Mouse (Mus musculus) kidney, embryonic 14.5 days (tissue): Measurements from ENCODE around the gene Csnk2b. TPM values are rescaled to one million over a fixed set of nuclear protein-coding genes. Genes with fewer than 3 reads are reported as not detected.

Experiments
- ATAC-seq: fragments of 200-750 bp; cut with Nextera tagmentation; 2 replicates; pipeline ENCODE4 v1.8.0; 2017; ENCODE audit warnings: moderate number of reproducible peaks, mild to moderate bottlenecking, moderate TSS enrichment, moderate library complexity; ENCODE audit not compliant: low FRiP score, low TSS enrichment
- H3K27ac ChIP-seq: fragments of 300-500 bp; sonication (generic); 2 replicates; pipeline ENCODE4 v1.5.1; 2014; ENCODE audit warnings: low read depth, mild to moderate bottlenecking, low read length, moderate library complexity, mixed read lengths
- H3K27me3 ChIP-seq: fragments of 300-500 bp; sonication (generic); 2 replicates; pipeline ENCODE4 v1.6.1; 2014; ENCODE audit warnings: mild to moderate bottlenecking, low read length; ENCODE audit not compliant: control insufficient read depth, insufficient read depth
- H3K36me3 ChIP-seq: fragments of 300-500 bp; sonication (generic); 2 replicates; pipeline ENCODE4 v1.6.1; 2014; ENCODE audit warnings: low read length, mixed read lengths; ENCODE audit not compliant: control insufficient read depth, insufficient read depth
- H3K4me1 ChIP-seq: fragments of 300-500 bp; sonication (generic); 2 replicates; pipeline ENCODE4 v1.6.1; 2014; ENCODE audit warnings: low read length, mixed read lengths; ENCODE audit not compliant: control insufficient read depth, insufficient read depth
- H3K4me2 ChIP-seq: fragments of 300-500 bp; sonication (generic); replicated peaks from 2 replicates; pipeline ENCODE4 v1.6.1; 2014; ENCODE audit warnings: low read depth, mild to moderate bottlenecking, low read length
- H3K4me3 ChIP-seq: fragments of 300-500 bp; sonication (generic); 2 replicates; pipeline ENCODE4 v1.5.1; 2014; ENCODE audit warnings: mild to moderate bottlenecking, low read length
- H3K9ac ChIP-seq: fragments of 300-500 bp; sonication (generic); 2 replicates; pipeline ENCODE4 v1.6.1; 2014; ENCODE audit warnings: low read depth, mild to moderate bottlenecking, low read length, moderate library complexity
- H3K9me3 ChIP-seq: fragments of 300-500 bp; sonication (generic); 2 replicates; pipeline ENCODE4 v1.6.1; 2016; ENCODE audit warnings: low read length; ENCODE audit not compliant: control insufficient read depth
- WGBS: fragments of 180-500 bp; shearing (Covaris S2); extraction: QIAGEN DNeasy Blood & Tissue Kit; methylation state at CpG from one replicate; pipeline ENCODE4 v1.1.7; 2014; 5-methylcytosine and 5-hydroxymethylcytosine counted together
- polyA plus RNA-seq: library from polyadenylated mRNA; unstranded; fragments of >200 nt; fragmentation: Nextera tagmentation; extraction: Ambion mirVana; gene quantifications from 2 replicates; pipeline ENCODE4 v1.2.1, GENCODE M21; 2014

The Csnk2b gene
- polyA plus RNA-seq, 1 experiment from 2014 or later: 334 TPM

- Histone ChIP-seq H3K9me3 (no peaks in the 10 kb centered on the region), H3K27me3 (no peaks in the 10 kb centered on the region), H3K4me1 (peaks cover 15% of the 10 kb centered on the region), H3K36me3 (peaks cover 44% of the 10 kb centered on the region), H3K4me2 (no peak overlapping the region), H3K27ac (no peak overlapping the region), H3K9ac (no peak overlapping the region), H3K4me3 (no peak overlapping the region)
- no peak for ATAC-seq
- WGBS: 83% methylated on average over 14 of the region's 14 CpGs
Measured at GRCm38 (mm10) chr17:35092403-35093198, 29.3 kb downstream of the Csnk2b start.

DNA sequence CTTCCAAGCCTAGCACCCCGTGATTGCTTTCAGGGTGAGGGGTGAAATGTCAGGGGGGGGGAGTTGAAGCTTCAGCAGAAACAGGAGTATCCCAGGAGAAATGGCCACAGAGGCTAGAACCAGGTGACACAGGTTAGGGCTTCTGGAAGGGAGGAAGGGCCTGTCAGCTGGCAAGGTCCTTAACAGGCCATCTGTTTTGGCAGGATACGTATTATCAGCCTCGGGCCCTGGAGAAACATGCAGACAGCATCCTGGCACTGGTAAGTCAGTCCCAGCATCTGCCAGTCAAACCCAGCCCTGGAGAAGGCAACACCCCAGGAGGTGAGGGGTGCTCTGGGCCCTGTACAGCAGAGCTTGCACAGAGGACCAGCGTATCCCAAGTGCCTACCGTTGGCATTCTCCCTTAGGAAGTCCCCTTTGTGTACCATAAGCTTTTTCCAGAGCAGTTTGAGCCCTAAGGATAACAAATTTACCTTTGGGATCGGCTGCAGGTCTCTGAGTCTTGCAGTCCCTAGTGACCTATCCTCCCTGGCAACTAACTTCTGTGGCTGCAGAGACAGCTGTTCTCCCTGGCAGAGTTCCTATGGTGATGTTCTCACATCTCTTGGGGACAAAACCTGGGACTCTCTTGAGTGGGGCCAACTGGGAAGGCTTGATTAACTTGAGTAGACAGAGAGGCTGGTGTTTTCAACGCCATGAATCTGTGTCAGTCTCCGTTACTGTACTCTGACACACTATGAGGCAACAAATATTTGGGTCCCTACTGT, 31.5 kb downstream of the Csnk2b start:
- Histone ChIP-seq H3K27me3 (no peaks in the 10 kb centered on the region), H3K27ac (no peak overlapping the region), H3K4me2 (peak overlapping the region; percentile 67), H3K4me3 (peak overlapping the region; percentile 64), H3K9me3 (no peaks in the 10 kb centered on the region), H3K9ac (peak overlapping the region; percentile 86; the same call in 1 of the 2 replicates), H3K4me1 (peaks cover 12% of the 10 kb centered on the region), H3K36me3 (peaks cover 26% of the 10 kb centered on the region)
- 67% methylated on average over 8 of the region's 8 CpGs for WGBS
- no peak for ATAC-seq

- peaks cover 20% of the 10 kb centered on the region for H3K36me3 ChIP-seq
- peak within 1 kb of the TSS; percentile 64 for H3K4me3 ChIP-seq
- no peaks in the 10 kb centered on the region for H3K9me3 ChIP-seq
- ATAC-seq: peak; percentile 98
- no peaks in the 10 kb centered on the region for H3K27me3 ChIP-seq
- H3K4me1 ChIP-seq: peaks cover 12% of the 10 kb centered on the region
- H3K9ac ChIP-seq: peak within 1 kb of the TSS; percentile 86
- H3K4me2 ChIP-seq: peak within 1 kb of the TSS; percentile 67
- H3K27ac ChIP-seq: peak within 1 kb of the TSS; percentile 95
- 4% methylated on average over 53 of the region's 67 CpGs for WGBS
Measured at GRCm38 (mm10) chr17:35088825-35089644, 32.8 kb downstream of the Csnk2b start, which contains the start of gene Abhd16a. TSS of gene Abhd16a (plus strand) at chr17:35089263.

DNA sequence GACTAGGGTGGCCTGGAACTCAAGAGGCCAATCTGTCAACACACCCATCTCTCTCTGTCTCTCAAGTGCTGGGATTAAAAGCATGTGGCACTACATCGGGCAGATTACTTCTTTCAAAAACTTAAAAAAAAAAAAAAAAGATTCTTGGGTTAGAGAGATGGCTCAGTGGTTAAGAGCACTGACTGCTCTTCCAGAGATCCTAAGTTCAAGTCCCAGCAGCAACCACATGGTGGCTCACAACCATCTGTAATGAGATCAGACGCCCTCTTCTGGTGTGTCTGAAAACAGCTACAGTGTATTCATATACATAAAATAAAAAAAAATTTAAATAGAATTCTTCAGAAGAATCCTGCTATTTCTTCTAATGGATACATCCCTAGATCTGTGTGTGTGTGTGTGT, 33.7 kb downstream of the Csnk2b start:
- Histone ChIP-seq H3K4me3 (no peak overlapping the region), H3K9ac (no peak overlapping the region), H3K4me1 (peaks cover 12% of the 10 kb centered on the region), H3K9me3 (no peaks in the 10 kb centered on the region), H3K27ac (no peak overlapping the region), H3K4me2 (no peak overlapping the region), H3K27me3 (no peaks in the 10 kb centered on the region), H3K36me3 (peaks cover 15% of the 10 kb centered on the region)
- ATAC-seq: no peak
- 61% methylated on average over 2 of the region's 2 CpGs for WGBS

GRCm38 (mm10) chr17:35085208-35085865, 36.5 kb downstream of the Csnk2b start, which contains the start of gene Ly6g6f:
TSS of gene Ly6g6f (minus strand) at chr17:35085610.
- no peak for ATAC-seq
- Histone ChIP-seq H3K4me3 (no peak within 1 kb of the TSS), H3K36me3 (no peaks in the 10 kb centered on the region), H3K27ac (no peak within 1 kb of the TSS), H3K9me3 (no peaks in the 10 kb centered on the region), H3K4me1 (peaks cover 7% of the 10 kb centered on the region), H3K9ac (no peak within 1 kb of the TSS), H3K27me3 (no peaks in the 10 kb centered on the region), H3K4me2 (no peak within 1 kb of the TSS)
- WGBS: 85% methylated on average over 7 of the region's 7 CpGs

- no peak overlapping the region for H3K4me3 ChIP-seq
- H3K36me3 ChIP-seq: no peaks in the 10 kb centered on the region
- H3K9ac ChIP-seq: no peak overlapping the region
- H3K9me3 ChIP-seq: no peaks in the 10 kb centered on the region
- H3K27me3 ChIP-seq: no peaks in the 10 kb centered on the region
- H3K27ac ChIP-seq: no peak overlapping the region
- no peak for ATAC-seq
- 85% methylated on average over 3 of the region's 3 CpGs for WGBS
- no peaks in the 10 kb centered on the region for H3K4me1 ChIP-seq
- no peak overlapping the region for H3K4me2 ChIP-seq
Measured at GRCm38 (mm10) chr17:35083929-35084497, 37.8 kb downstream of the Csnk2b start.

GRCm38 (mm10) chr17:35082841-35083576, 38.8 kb downstream of the Csnk2b start:
- no peak for ATAC-seq
- no peak overlapping the region for H3K9ac ChIP-seq
- H3K4me3 ChIP-seq: no peak overlapping the region
- no peaks in the 10 kb centered on the region for H3K9me3 ChIP-seq
- H3K27me3 ChIP-seq: peaks cover 2% of the 10 kb centered on the region; the same call in 1 of the 2 replicates
- no peak overlapping the region for H3K27ac ChIP-seq
- no peaks in the 10 kb centered on the region for H3K4me1 ChIP-seq
- no peak overlapping the region for H3K4me2 ChIP-seq
- 81% methylated on average over 16 of the region's 16 CpGs for WGBS
- no peaks in the 10 kb centered on the region for H3K36me3 ChIP-seq
